9 mouse cellular contexts compared by ENCODE assay signal in genomic region chr1:182564408-182565120, GRCm38 (mm10). TPM values are rescaled to one million over a fixed set of nuclear protein-coding genes. Genes with fewer than 3 reads are reported as not detected.
A peak's percentile ranks its signal among the peaks of the same experiment; 100 is the strongest.
DNase-seq lines count a peak whose midpoint lies in the region; ATAC-seq and TF ChIP-seq lines count a peak whose summit lies in the region.
"Had no signal": no experiment of that assay in that cellular context is flagged by ENCODE, and none has a peak within 500 bp of the region (broad histone marks: within the 10 kb centered on the region; RNA-seq: fewer than 3 reads in every experiment).

Capn8 (plus strand) TSS chr1:182565007.

- CTCF ChIA-PET in Patski (lab: Charles Lee), result interaction anchor here (1.1 kb wide), 1 partner anchor 8 kb away, joined by 4 read pairs; no protein-coding TSS in a partner anchor

- no peaks in the 10 kb centered on the region for H3K9me3 ChIP-seq in limb, embryonic 11.5 days (ENCODE audit: control insufficient read depth, low read length)
- H3K9me3 ChIP-seq in limb, embryonic 10.5 days (replicated peaks), result no peaks in the 10 kb centered on the region
- H3K9me3 ChIP-seq in intestine, embryonic 16.5 days (ENCODE audit: control insufficient read depth, low read length), result no peaks in the 10 kb centered on the region
- H3K9me3 ChIP-seq in stomach, embryonic 16.5 days (replicated peaks; ENCODE audit: control insufficient read depth, low read length), result no peaks in the 10 kb centered on the region
- H3K9me3 ChIP-seq: heart, embryonic 13.5 days had no signal

- H3K27me3 ChIP-seq in limb, embryonic 11.5 days (ENCODE audit: control insufficient read depth, insufficient read depth, low read length), result no peaks in the 10 kb centered on the region
- H3K27me3 ChIP-seq in limb, embryonic 10.5 days (ENCODE audit: low read depth, poor library complexity, severe bottlenecking), result no peaks in the 10 kb centered on the region
- H3K27me3 ChIP-seq in Patski, result no peaks in the 10 kb centered on the region
- H3K27me3 ChIP-seq in intestine, embryonic 16.5 days (replicated peaks; ENCODE audit: control insufficient read depth, insufficient read depth, low read length), result no peaks in the 10 kb centered on the region
- no peaks in the 10 kb centered on the region for H3K27me3 ChIP-seq in stomach, embryonic 16.5 days (ENCODE audit: control insufficient read depth, insufficient read depth, low read length)
- H3K27me3 ChIP-seq: heart, embryonic 13.5 days had no signal

- H3K4me3 ChIP-seq in limb, embryonic 11.5 days (ENCODE audit: low read depth, low read length), result no peak within 1 kb of the TSS
- no peak within 1 kb of the TSS for H3K4me3 ChIP-seq in limb, embryonic 10.5 days
- H3K4me3 ChIP-seq in intestine, embryonic 16.5 days (ENCODE audit: low read length), result no peak within 1 kb of the TSS
- no peak within 1 kb of the TSS for H3K4me3 ChIP-seq in stomach, embryonic 16.5 days (replicated peaks; ENCODE audit: low read length)
- H3K4me3 ChIP-seq: erythroblast, embryonic 14.5 days; heart, embryonic 13.5 days had no signal

- 0 out of 2 replicates have a peak, but pooled peaks cover 4% of the 10 kb centered on the region for H3K4me1 ChIP-seq in limb, embryonic 11.5 days (ENCODE audit: control insufficient read depth, insufficient read depth, low read length)
- peaks cover 20% of the 10 kb centered on the region for H3K4me1 ChIP-seq in limb, embryonic 10.5 days
- peaks cover 17% of the 10 kb centered on the region for H3K4me1 ChIP-seq in intestine, embryonic 16.5 days (ENCODE audit: control insufficient read depth, insufficient read depth, low read length)
- peaks cover 11% of the 10 kb centered on the region for H3K4me1 ChIP-seq in stomach, embryonic 16.5 days (ENCODE audit: control insufficient read depth, insufficient read depth, low read length)

- H3K27ac ChIP-seq in limb, embryonic 11.5 days (replicated peaks; ENCODE audit: low read depth, low read length), result no peak within 1 kb of the TSS
- H3K27ac ChIP-seq in limb, embryonic 10.5 days, result no peak within 1 kb of the TSS
- peak within 1 kb of the TSS; percentile 52 for H3K27ac ChIP-seq in intestine, embryonic 16.5 days (ENCODE audit: low read length)
- peak within 1 kb of the TSS; percentile 73 for H3K27ac ChIP-seq in stomach, embryonic 16.5 days (ENCODE audit: low read length)
- H3K27ac ChIP-seq: heart, embryonic 13.5 days had no signal

- TF ChIP-seq CTCF in Patski (IDR thresholded peaks at IDR 0.05), result peak; percentile 60

- H3K4me2 ChIP-seq in limb, embryonic 11.5 days (ENCODE audit: low read depth, severe bottlenecking), result no peak within 1 kb of the TSS
- H3K4me2 ChIP-seq in intestine, embryonic 16.5 days (ENCODE audit: low read depth, low read length), result no peak within 1 kb of the TSS
- H3K4me2 ChIP-seq in stomach, embryonic 16.5 days (ENCODE audit: low read depth, low read length), result peak within 1 kb of the TSS; percentile 6; the same call in 1 of the 2 replicates
- H3K4me2 ChIP-seq: heart, embryonic 13.5 days had no signal

- DNase-seq in limb, embryonic 11.5 days (ENCODE audit: low spot score), result peak; percentile 42
- DNase-seq in limb, embryonic 10.5 days (ENCODE audit: low spot score), result no peak
- no peak for DNase-seq in Patski (ENCODE audit: low read depth, low spot score)
- no peak for DNase-seq in layer of hippocampus, postnatal 36 days
- DNase-seq in layer of hippocampus, adult 11-12 months (ENCODE audit: low spot score), result no peak

- H3K9ac ChIP-seq in limb, embryonic 11.5 days (ENCODE audit: low read length), result no peak within 1 kb of the TSS
- no peak within 1 kb of the TSS for H3K9ac ChIP-seq in intestine, embryonic 16.5 days (ENCODE audit: low read depth, low read length)
- H3K9ac ChIP-seq in stomach, embryonic 16.5 days (ENCODE audit: low read length), result no peak within 1 kb of the TSS
- H3K9ac ChIP-seq: heart, embryonic 13.5 days had no signal

- H3K36me3 ChIP-seq in limb, embryonic 11.5 days (ENCODE audit: control insufficient read depth, insufficient read depth, low read length), result no peaks in the 10 kb centered on the region
- no peaks in the 10 kb centered on the region for H3K36me3 ChIP-seq in limb, embryonic 10.5 days
- H3K36me3 ChIP-seq in intestine, embryonic 16.5 days (ENCODE audit: control insufficient read depth, insufficient read depth, low read length), result no peaks in the 10 kb centered on the region
- no peaks in the 10 kb centered on the region for H3K36me3 ChIP-seq in stomach, embryonic 16.5 days (ENCODE audit: control insufficient read depth, insufficient read depth, low read length)
- H3K36me3 ChIP-seq: heart, embryonic 13.5 days had no signal

- in situ Hi-C loops in Patski (cut with MboI; ENCODE audit: low pct_unique_long_range_greater_than_20kb), result no loop called here

- POLR2A ChIA-PET in Patski (lab: Charles Lee), result no interaction called here

- 77% methylated on average over 5 of the region's 5 CpGs for WGBS in limb, embryonic 11.5 days
- 80% methylated on average over 5 of the region's 5 CpGs for WGBS in limb, embryonic 10.5 days
- WGBS in intestine, embryonic 16.5 days, result 58% methylated on average over 5 of the region's 5 CpGs
- 75% methylated on average over 5 of the region's 5 CpGs for WGBS in stomach, embryonic 16.5 days

- ATAC-seq in limb, embryonic 11.5 days (ENCODE audit: insufficient number of reproducible peaks, low FRiP score, low TSS enrichment, low read depth), result no peak
- no peak for ATAC-seq in Patski
- peak; percentile 89 for ATAC-seq in intestine, embryonic 16.5 days
- peak; percentile 85 for ATAC-seq in stomach, embryonic 16.5 days (ENCODE audit: insufficient read depth, low FRiP score)

RNA-seq across cellular contexts. Expression of gene Capn8, which starts in this region (rescaled TPM):
- not detected in 2 replicates for polyA plus RNA-seq in limb, embryonic 11.5 days (2014; fragmentation: Nextera tagmentation; extraction: Ambion mirVana)
- 0.06 TPM in 1 of 2 replicates, not detected in the other for polyA plus RNA-seq in limb, embryonic 10.5 days (2016; fragmentation: Nextera tagmentation; extraction: Ambion mirVana)
- polyA plus RNA-seq in Patski (2021), result 0.06 TPM
- polyA plus RNA-seq in intestine, embryonic 16.5 days (2015; fragmentation: Nextera tagmentation; extraction: Ambion mirVana), result 3.6 and 4.2 TPM in 2 replicates
- polyA plus RNA-seq in stomach, embryonic 16.5 days (2015; fragmentation: Nextera tagmentation; extraction: Ambion mirVana), result 3.3 and 4.9 TPM in 2 replicates
- total RNA-seq in layer of hippocampus, postnatal 36 days (2021), result not detected
- polyA plus RNA-seq: erythroblast, embryonic 14.5 days; heart, embryonic 13.5 days had no signal

Comparison
In these comparisons a context has a peak if more than half of its experiments do, and no peak if none do; other contexts are left out.
1. Peak in DNase-seq in limb, embryonic 11.5 days; RNA of the gene not detected or under 1 TPM.
2. ATAC-seq: peak in intestine, embryonic 16.5 days (single experiment) and stomach, embryonic 16.5 days (single experiment); none in limb, embryonic 11.5 days (single experiment) and Patski (single experiment).
3. H3K27ac ChIP-seq: peak in intestine, embryonic 16.5 days (single experiment) and stomach, embryonic 16.5 days (single experiment); none in limb, embryonic 11.5 days (single experiment) and limb, embryonic 10.5 days (single experiment).